Mouse (Mus musculus): Measurements from ENCODE around the gene Fiz1. TPM values are rescaled to one million over a fixed set of nuclear protein-coding genes. Genes with fewer than 3 reads are reported as not detected.
A peak's percentile ranks its signal among the peaks of the same experiment; 100 is the strongest.
"Not testable (repeated sequence)": the region's sequence is repeated elsewhere in the genome, so short reads cannot be mapped to it uniquely, and the experiment has no call there.

Fiz1 gene
- total RNA-seq, 1 experiment from 2014 or later, result 20.0 TPM

DNA sequence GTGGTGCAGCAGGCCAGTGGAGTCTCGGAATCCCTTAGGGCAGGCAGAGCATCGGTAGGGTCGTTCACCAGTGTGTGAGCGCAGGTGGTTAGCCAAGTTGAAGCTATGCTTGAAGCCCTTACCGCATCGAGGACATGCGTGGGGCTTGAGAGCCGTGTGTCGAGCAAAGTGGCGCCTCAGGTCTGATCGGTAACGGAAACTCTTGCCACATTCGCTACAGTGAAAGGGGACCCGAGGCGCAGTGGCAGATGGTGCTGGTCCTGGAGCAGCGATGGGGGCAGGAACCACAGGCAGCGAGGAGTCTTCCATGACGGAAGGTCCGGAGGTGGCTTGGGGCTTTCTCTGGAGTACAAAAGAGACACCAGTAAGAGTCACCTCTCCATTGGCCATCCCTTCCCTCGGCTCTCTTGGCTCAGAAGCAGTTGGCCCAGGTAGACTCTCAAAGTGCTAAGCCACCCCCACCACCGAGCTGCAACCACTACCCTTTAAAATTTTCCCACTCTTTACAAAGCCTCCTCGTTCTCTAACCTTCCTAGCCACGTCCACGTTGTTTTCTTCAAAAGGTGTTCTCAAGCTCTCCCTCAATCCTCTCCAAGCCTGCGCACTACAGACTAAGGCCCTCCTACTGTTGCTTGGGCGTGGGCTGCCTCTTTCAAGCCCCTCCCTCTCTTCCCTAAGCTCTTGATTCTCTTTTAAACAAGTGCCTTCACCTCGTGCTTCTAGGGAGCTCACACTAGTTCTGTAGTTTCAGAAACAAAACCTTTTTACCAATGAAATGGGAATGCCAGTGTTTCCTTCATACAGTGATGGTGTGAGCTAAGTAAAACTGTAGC lies 1.6 kb downstream of the Fiz1 start:
- ATAC-seq (replicated peaks; ENCODE audit: low read depth, poor library complexity, severe bottlenecking), result no peak

- ATAC-seq (replicated peaks; ENCODE audit: low read depth, poor library complexity, severe bottlenecking), result no peak
These were observed 6.3 kb downstream of the Fiz1 start for GRCm38 (mm10) chr7:5008229-5008628.

DNA sequence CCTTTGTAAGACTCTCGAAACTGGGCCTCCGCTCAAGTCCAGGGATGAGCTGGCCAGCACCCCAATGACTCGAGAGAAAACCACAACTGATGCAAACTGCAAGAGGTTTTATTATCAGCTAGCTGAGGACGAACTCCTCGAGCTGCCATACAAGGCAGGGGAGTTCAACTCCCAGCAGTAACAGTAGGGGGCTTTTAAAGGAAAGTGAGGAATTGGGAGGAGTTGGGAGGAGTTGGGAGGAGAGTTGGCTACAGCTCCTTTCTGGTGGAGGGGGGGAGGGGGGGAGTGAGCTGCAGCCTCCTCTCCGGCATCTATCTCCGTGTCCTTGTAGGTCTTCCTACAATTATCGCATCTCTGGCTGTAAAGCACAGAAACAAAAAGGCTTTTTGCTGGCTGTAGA lies 11.6 kb downstream of the Fiz1 start:
- ATAC-seq (replicated peaks; ENCODE audit: low read depth, poor library complexity, severe bottlenecking), result not testable (repeated sequence)

DNA sequence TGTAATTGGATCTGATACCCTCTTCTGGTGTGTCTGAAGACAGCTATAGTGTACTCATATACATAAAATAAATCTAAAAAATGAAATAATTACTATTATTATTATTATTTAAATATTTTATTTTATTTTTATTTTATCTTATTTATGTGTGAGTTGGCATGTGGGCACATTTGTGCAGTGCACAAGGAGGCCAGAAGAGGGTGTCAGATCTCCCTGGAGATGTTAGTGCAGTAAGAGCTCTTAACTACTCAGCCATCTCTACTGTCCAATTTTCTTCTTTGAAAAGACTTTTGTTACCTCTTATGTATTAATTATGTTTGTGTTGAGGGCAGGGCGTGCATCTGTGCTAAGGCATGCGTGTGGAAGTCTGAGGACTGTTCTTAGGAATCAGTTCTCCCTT lies 14.6 kb downstream of the Fiz1 start:
- ATAC-seq (replicated peaks; ENCODE audit: low read depth, poor library complexity, severe bottlenecking), result peak; percentile 57

GRCm38 (mm10) chr7:4996934-4997333 lies 17.6 kb downstream of the Fiz1 start:
- no peak for ATAC-seq (replicated peaks; ENCODE audit: low read depth, poor library complexity, severe bottlenecking)

- ATAC-seq (replicated peaks; ENCODE audit: low read depth, poor library complexity, severe bottlenecking), result peak; percentile 89
These were observed 18.2 kb downstream of the Fiz1 start, which contains the start of gene Zfp579 for GRCm38 (mm10) chr7:4996003-4996895. TSS of gene Zfp579 (minus strand) at chr7:4996158.

- no peak; the same call in 1 of the 2 replicates for ATAC-seq (replicated peaks; ENCODE audit: low read depth, poor library complexity, severe bottlenecking)
These were observed 19.1 kb downstream of the Fiz1 start for GRCm38 (mm10) chr7:4995268-4996002.

- no peak for ATAC-seq (replicated peaks; ENCODE audit: low read depth, poor library complexity, severe bottlenecking)
These were observed 20.3 kb downstream of the Fiz1 start for GRCm38 (mm10) chr7:4993999-4994788.

DNA sequence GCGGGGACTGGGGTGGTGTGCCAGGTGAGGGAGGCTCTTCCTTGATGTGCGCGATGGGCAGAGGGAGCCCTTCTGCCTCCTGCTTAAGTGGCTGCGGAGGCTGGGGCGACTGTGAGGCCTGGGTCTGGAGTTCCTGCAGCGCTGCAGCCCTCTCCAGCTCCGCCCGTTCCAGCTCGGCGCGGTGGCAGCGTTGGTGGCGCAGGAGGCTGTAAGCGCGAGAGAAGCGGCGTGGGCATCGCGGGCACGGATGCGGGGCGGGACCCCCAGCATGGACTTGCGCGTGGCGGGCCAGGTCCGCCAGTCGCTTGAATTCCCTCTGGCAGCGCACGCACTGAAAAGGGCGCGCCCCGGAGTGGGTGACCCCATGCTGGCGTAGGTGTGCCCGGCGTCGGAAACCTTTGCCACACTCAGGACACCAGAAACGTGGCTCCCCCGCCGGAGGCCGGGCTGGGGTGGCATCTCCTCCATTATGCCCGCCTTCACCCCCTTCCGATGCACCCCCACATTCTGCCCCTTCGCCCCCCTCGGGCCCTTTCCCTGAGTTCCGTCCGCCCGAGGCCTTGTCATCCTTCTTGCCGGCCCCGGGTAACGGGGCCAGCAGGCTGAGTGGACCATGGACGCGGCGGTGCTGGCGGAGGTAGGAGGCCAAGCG lies 21.0 kb downstream of the Fiz1 start:
- no peak for ATAC-seq (replicated peaks; ENCODE audit: low read depth, poor library complexity, severe bottlenecking)

GRCm38 (mm10) chr7:4988250-4988649 lies 26.2 kb downstream of the Fiz1 start:
- no peak for ATAC-seq (replicated peaks; ENCODE audit: low read depth, poor library complexity, severe bottlenecking)

- ATAC-seq (replicated peaks; ENCODE audit: low read depth, poor library complexity, severe bottlenecking), result no peak
These were observed 37.7 kb downstream of the Fiz1 start for GRCm38 (mm10) chr7:4976832-4977231.

DNA sequence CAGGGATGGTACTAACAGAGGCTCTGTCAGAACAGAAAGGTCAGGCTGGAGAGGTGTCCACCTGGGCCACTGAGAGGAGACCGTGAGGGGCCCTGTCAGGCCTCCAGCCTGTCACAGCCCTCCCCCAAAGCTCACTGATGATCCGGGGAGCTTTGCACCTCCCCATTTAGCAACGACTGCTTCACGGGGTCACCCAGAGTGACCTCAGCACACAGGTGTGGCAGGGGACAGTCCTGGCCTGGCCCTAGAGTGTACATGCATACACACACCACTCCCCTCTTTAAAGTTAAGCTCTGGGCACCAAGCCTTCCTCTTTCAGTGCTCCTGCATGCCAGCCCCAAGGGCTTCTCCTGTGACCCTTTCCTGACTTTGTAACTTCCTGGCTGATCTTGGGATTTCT lies 39.0 kb downstream of the Fiz1 start:
- ATAC-seq (replicated peaks; ENCODE audit: low read depth, poor library complexity, severe bottlenecking), result no peak

GRCm38 (mm10) chr7:4972321-4973047 lies 42.0 kb downstream of the Fiz1 start:
- ATAC-seq (replicated peaks; ENCODE audit: low read depth, poor library complexity, severe bottlenecking), result 0 out of 2 replicates have a peak, but pooled peaks have one; percentile 7

DNA sequence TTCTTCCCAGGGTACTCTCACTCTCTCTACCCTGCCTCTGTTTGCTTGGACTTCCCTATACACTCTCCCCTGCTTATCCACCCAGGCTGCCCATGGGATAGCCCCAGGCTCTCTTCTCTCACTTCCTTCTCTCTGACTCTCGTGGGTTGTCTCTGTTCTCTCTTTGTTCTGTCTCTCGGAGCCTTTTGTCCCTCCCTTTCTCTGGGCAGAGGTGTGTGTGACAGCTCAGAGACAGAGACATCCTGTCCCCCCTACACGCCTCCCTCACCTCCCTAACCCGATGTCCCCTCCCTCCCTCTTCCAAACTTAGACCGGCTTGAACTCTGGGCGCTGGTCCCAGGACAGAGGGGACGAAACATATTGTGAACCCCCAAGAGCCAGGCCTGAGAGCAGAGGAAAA lies 42.8 kb downstream of the Fiz1 start:
- ATAC-seq (replicated peaks; ENCODE audit: low read depth, poor library complexity, severe bottlenecking), result peak; percentile 52

DNA sequence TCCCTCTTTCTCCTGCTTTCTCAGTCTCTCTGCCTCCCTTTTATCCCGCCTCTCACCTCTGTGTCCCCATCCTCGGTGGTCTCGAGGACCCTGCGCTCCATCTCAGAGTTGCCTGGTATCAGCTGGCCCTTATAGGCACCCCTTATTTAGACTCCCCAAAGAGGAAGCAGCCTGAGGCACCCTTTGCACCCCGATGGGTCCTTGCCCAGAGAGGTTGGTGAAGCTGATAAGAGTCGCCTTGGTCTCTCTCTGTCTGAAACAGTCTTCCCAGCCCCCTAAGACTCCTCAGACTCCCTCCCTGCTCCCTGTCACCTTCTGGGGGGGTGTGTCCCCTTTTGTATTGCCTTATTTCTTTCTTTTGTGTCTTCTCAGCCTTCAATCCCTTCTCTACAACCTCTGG lies 43.4 kb downstream of the Fiz1 start, which contains the start of gene Sbk3:
Gene Sbk3 (minus strand): TSS at position 101 of the 400 bp plus-strand sequence.
- 0 out of 2 replicates have a peak, but pooled peaks have one; percentile 30 for ATAC-seq (replicated peaks; ENCODE audit: low read depth, poor library complexity, severe bottlenecking)

GRCm38 (mm10) chr7:4964988-4965387 lies 49.5 kb downstream of the Fiz1 start:
- ATAC-seq (replicated peaks; ENCODE audit: low read depth, poor library complexity, severe bottlenecking), result no peak

DNA sequence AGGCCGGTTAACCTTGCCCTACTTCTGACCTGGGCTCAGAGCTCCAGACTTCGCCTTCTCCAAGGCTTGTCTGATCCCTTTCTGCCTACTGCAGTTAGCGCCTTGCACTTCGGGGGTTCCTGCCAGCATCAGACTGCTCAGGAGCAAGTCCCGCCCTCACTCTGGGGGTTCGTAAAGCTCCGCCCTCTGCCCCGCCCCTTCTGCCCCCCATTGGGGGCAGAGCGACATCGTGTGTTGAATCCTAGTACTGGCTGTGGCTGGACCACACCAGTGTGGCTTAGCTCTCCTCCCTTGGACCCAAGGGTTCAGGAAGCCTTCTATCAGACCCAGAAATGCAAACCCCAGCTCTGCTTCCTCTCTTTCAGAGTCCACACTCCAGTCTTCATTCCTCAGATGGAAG lies 50.2 kb downstream of the Fiz1 start, which contains the start of gene Sbk2:
Gene Sbk2 (minus strand): TSS at position 135 of the 400 bp plus-strand sequence.
- peak; percentile 99 for ATAC-seq (replicated peaks; ENCODE audit: low read depth, poor library complexity, severe bottlenecking)

- ATAC-seq (replicated peaks; ENCODE audit: low read depth, poor library complexity, severe bottlenecking), result no peak
These were observed 51.0 kb downstream of the Fiz1 start for GRCm38 (mm10) chr7:4963527-4963926.
